Mouse (Mus musculus) thymus, adult 2 months (tissue): ENCODE measurements at regions not wholly inside any gene's neighbourhood (a gene's known extent, or its start where the extent isn't known, plus 50 kb on each side); places are given as distances from the start of the nearest gene placed in this dataset.

Source experiments
- CTCF ChIP-seq: fragments of 200-500 bp; IDR thresholded peaks from 2 replicates; pipeline ENCODE4 v1.5.1; 2012; ENCODE audit warnings: mild to moderate bottlenecking, control low read depth, low read length, moderate library complexity, borderline replicate concordance; ENCODE audit not compliant: control insufficient read depth, poor library complexity, insufficient read depth; ENCODE audit errors: extremely low read depth
- POLR2A ChIP-seq: fragments of 200-500 bp; IDR thresholded peaks from 2 replicates; pipeline ENCODE4 v1.6.1; 2012; ENCODE audit warnings: mild to moderate bottlenecking, low read length, control low read depth, moderate library complexity; ENCODE audit not compliant: control insufficient read depth, poor library complexity, insufficient read depth; ENCODE audit errors: extremely low read depth

GRCm38 (mm10) chr15:27359271-27359670 is 107.2 kb upstream of the Ank start:
- TF ChIP-seq POLR2A (no peak), CTCF (no peak)
